Comparison of ENCODE assay signal across 10 mouse cellular contexts in genomic region chr3:97393079-97393478, GRCm38 (mm10). TPM values are rescaled to one million over a fixed set of nuclear protein-coding genes. Genes with fewer than 3 reads are reported as not detected.
DNase-seq lines count a peak whose midpoint lies in the region; ATAC-seq lines count a peak whose summit lies in the region.
"Had no signal": no experiment of that assay in that cellular context is flagged by ENCODE, and none has a peak within 500 bp of the region (broad histone marks: within the 10 kb centered on the region; RNA-seq: fewer than 3 reads in every experiment).

No protein-coding gene starts in this region.

- H3K9ac ChIP-seq in neural tube, embryonic 15.5 days (replicated peaks): no peak overlapping the region

- ATAC-seq in neural tube, embryonic 15.5 days (ENCODE audit: low FRiP score): no peak

- peak; percentile 8 for DNase-seq in gastrocnemius, postnatal 10 days
- DNase-seq in gastrocnemius, postnatal 14 days: no peak
- peak; percentile 17 for DNase-seq in right cerebral cortex, postnatal 4 days
- no peak for DNase-seq in right cerebral cortex, postnatal 25 days
- peak; percentile 34 for DNase-seq in limb, embryonic 10.5 days (ENCODE audit: low spot score)
- peak; percentile 56 for DNase-seq in thymus, postnatal 4 days
- no peak for DNase-seq in frontal cortex, postnatal 25 days (ENCODE audit: low spot score in 2 of 2)

- H3K4me3 ChIP-seq in limb, embryonic 10.5 days: no peak overlapping the region
- H3K4me3 ChIP-seq in neural tube, embryonic 15.5 days (replicated peaks): no peak overlapping the region

- no peaks in the 10 kb centered on the region for H3K9me3 ChIP-seq in limb, embryonic 10.5 days (replicated peaks)
- H3K9me3 ChIP-seq in neural tube, embryonic 15.5 days (replicated peaks): no peaks in the 10 kb centered on the region

- intact Hi-C loops in gastrocnemius, postnatal 14 days (cut with DNase I; ENCODE audit: low total_unique reads): no loop called here

- H3K36me3 ChIP-seq in limb, embryonic 10.5 days: no peaks in the 10 kb centered on the region
- H3K36me3 ChIP-seq in neural tube, embryonic 15.5 days: no peaks in the 10 kb centered on the region

- WGBS in limb, embryonic 10.5 days: 77% methylated on average over 5 of the region's 5 CpGs
- WGBS in neural tube, embryonic 15.5 days: 70% methylated on average over 5 of the region's 5 CpGs

- H3K27ac ChIP-seq in limb, embryonic 10.5 days: no peak overlapping the region
- no peak overlapping the region for H3K27ac ChIP-seq in neural tube, embryonic 15.5 days (replicated peaks)

- no peak overlapping the region for H3K4me2 ChIP-seq in neural tube, embryonic 15.5 days

- no peaks in the 10 kb centered on the region for H3K4me1 ChIP-seq in limb, embryonic 10.5 days
- H3K4me1 ChIP-seq in neural tube, embryonic 15.5 days: no peaks in the 10 kb centered on the region

- no peaks in the 10 kb centered on the region for H3K27me3 ChIP-seq in limb, embryonic 10.5 days (ENCODE audit: low read depth, poor library complexity, severe bottlenecking)
- no peaks in the 10 kb centered on the region for H3K27me3 ChIP-seq in neural tube, embryonic 15.5 days (replicated peaks)

RNA-seq across cellular contexts. Expression of gene Olfr1402, which starts 28.7 kb away (rescaled TPM):
- not detected for total RNA-seq in gastrocnemius, postnatal 10 days (2021)
- not detected for total RNA-seq in gastrocnemius, postnatal 14 days (2021)
- polyA plus RNA-seq in limb, embryonic 10.5 days (2016; fragmentation: Nextera tagmentation; extraction: Ambion mirVana): not detected in 2 replicates
- not detected in 2 replicates for polyA plus RNA-seq in neural tube, embryonic 15.5 days (2015; fragmentation: Nextera tagmentation; extraction: Ambion mirVana)
- total RNA-seq: adrenal gland, postnatal 36 days had no signal
- polyA plus RNA-seq: heart, embryonic 16.5 days had no signal

Comparison
In these comparisons a context has a peak if more than half of its experiments do, and no peak if none do; other contexts are left out.
1. DNase-seq: peak in gastrocnemius, postnatal 10 days (single experiment), right cerebral cortex, postnatal 4 days (single experiment), limb, embryonic 10.5 days (single experiment) and thymus, postnatal 4 days (single experiment); none in gastrocnemius, postnatal 14 days (single experiment), right cerebral cortex, postnatal 25 days (single experiment) and frontal cortex, postnatal 25 days (0 of 2).